Mouse (Mus musculus) forebrain, embryonic 15.5 days (tissue): ENCODE data around the gene Polrmt. TPM values are rescaled to one million over a fixed set of nuclear protein-coding genes. Genes with fewer than 3 reads are reported as not detected.
A peak's percentile ranks its signal among the peaks of the same experiment; 100 is the strongest.
"Not testable (repeated sequence)": the region's sequence is repeated elsewhere in the genome, so short reads cannot be mapped to it uniquely, and the experiment has no call there.

Source experiments
- ATAC-seq: fragments of 200-750 bp; cut with Nextera tagmentation; replicated peaks from 2 replicates; pipeline ENCODE4 v1.8.0; 2017; ENCODE audit warnings: mild to moderate bottlenecking, moderate TSS enrichment, moderate library complexity
- H3K27ac ChIP-seq: fragments of 300-500 bp; sonication (generic); replicated peaks from 2 replicates; pipeline ENCODE4 v1.5.1; 2015; ENCODE audit warnings: mild to moderate bottlenecking, inconsistent platforms
- H3K27me3 ChIP-seq: fragments of 300-500 bp; sonication (generic); 2 replicates; pipeline ENCODE4 v1.6.1; 2015; ENCODE audit warnings: inconsistent platforms
- H3K36me3 ChIP-seq: fragments of 300-500 bp; sonication (generic); 2 replicates; pipeline ENCODE4 v1.6.1; 2015; ENCODE audit warnings: mild to moderate bottlenecking, inconsistent platforms
- H3K4me1 ChIP-seq: fragments of 300-500 bp; sonication (generic); 2 replicates; pipeline ENCODE4 v1.6.1; 2015; ENCODE audit warnings: inconsistent platforms
- H3K4me2 ChIP-seq: fragments of 300-500 bp; sonication (generic); replicated peaks from 2 replicates; pipeline ENCODE4 v1.6.1; 2015; ENCODE audit warnings: mild to moderate bottlenecking, inconsistent platforms
- H3K4me3 ChIP-seq: fragments of 300-500 bp; sonication (generic); 2 replicates; pipeline ENCODE4 v1.5.1; 2015; ENCODE audit warnings: mild to moderate bottlenecking, inconsistent platforms
- H3K9ac ChIP-seq: fragments of 300-500 bp; sonication (generic); replicated peaks from 2 replicates; pipeline ENCODE4 v1.6.1; 2015; ENCODE audit warnings: mild to moderate bottlenecking, inconsistent platforms
- H3K9me3 ChIP-seq: fragments of 300-500 bp; sonication (generic); 2 replicates; pipeline ENCODE4 v1.6.1; 2016; ENCODE audit warnings: inconsistent platforms
- WGBS: fragments of 180-500 bp; shearing (Covaris S2); methylation state at CpG from one replicate; pipeline ENCODE4 v1.1.7; 2015; ENCODE audit warnings: mixed read lengths; 5-methylcytosine and 5-hydroxymethylcytosine counted together
- polyA plus RNA-seq: library from polyadenylated mRNA; unstranded; fragments of >200 nt; fragmentation: Nextera tagmentation; extraction: Ambion mirVana; gene quantifications from 2 replicates; pipeline ENCODE4 v1.2.1, GENCODE M21; 2015

The Polrmt gene
- polyA plus RNA-seq, 1 experiment from 2014 or later: 44.0 TPM

GRCm38 (mm10) chr10:79704065-79704969 is 42.1 kb downstream of the Polrmt start, which contains the start of gene Bsg:
Gene Bsg (plus strand): TSS chr10:79704491.
- peak; percentile 94 for ATAC-seq
- under 1% methylated on average over 65 of the region's 65 CpGs for WGBS
- Histone ChIP-seq H3K4me2 (peak within 1 kb of the TSS; percentile 91), H3K36me3 (peaks cover 9% of the 10 kb centered on the region; the same call in 1 of the 2 replicates), H3K9ac (peak within 1 kb of the TSS; percentile 89), H3K27me3 (no peaks in the 10 kb centered on the region), H3K9me3 (no peaks in the 10 kb centered on the region), H3K27ac (peak within 1 kb of the TSS; percentile 73), H3K4me1 (peaks cover 36% of the 10 kb centered on the region), H3K4me3 (peak within 1 kb of the TSS; percentile 89)

- peak overlapping the region; percentile 48 for H3K4me2 ChIP-seq
- peak overlapping the region; percentile 50 for H3K9ac ChIP-seq
- 75% methylated on average over 10 of the region's 10 CpGs for WGBS
- peaks cover 36% of the 10 kb centered on the region for H3K4me1 ChIP-seq
- peak overlapping the region; percentile 73 for H3K27ac ChIP-seq
- ATAC-seq: peak; percentile 9; the same call in 1 of the 2 replicates
- no peaks in the 10 kb centered on the region for H3K9me3 ChIP-seq
- H3K27me3 ChIP-seq: no peaks in the 10 kb centered on the region
- H3K4me3 ChIP-seq: peak overlapping the region; percentile 89
- 0 out of 2 replicates have a peak, but pooled peaks cover 2% of the 10 kb centered on the region for H3K36me3 ChIP-seq
Observed at GRCm38 (mm10) chr10:79703541-79703940, 42.8 kb downstream of the Polrmt start.

- not testable (repeated sequence) for H3K36me3 ChIP-seq, H3K4me3 ChIP-seq, H3K27ac ChIP-seq, H3K9me3 ChIP-seq, H3K4me2 ChIP-seq, H3K27me3 ChIP-seq, H3K9ac ChIP-seq, ATAC-seq
- 90% methylated on average over 4 of the region's 4 CpGs for WGBS
- peaks cover 35% of the 10 kb centered on the region for H3K4me1 ChIP-seq
Observed at GRCm38 (mm10) chr10:79702970-79703369, 43.4 kb downstream of the Polrmt start.

GRCm38 (mm10) chr10:79701443-79702129 is 44.8 kb downstream of the Polrmt start:
- Histone ChIP-seq H3K27me3 (no peaks in the 10 kb centered on the region), H3K4me1 (peaks cover 22% of the 10 kb centered on the region), H3K27ac (no peak overlapping the region), H3K4me3 (no peak overlapping the region), H3K4me2 (no peak overlapping the region), H3K36me3 (no peaks in the 10 kb centered on the region), H3K9me3 (no peaks in the 10 kb centered on the region), H3K9ac (no peak overlapping the region)
- no peak for ATAC-seq
- WGBS: 75% methylated on average over 10 of the region's 10 CpGs

GRCm38 (mm10) chr10:79700676-79701075 is 45.7 kb downstream of the Polrmt start:
- Histone ChIP-seq H3K4me2 (no peak overlapping the region), H3K4me3 (no peak overlapping the region), H3K4me1 (peaks cover 18% of the 10 kb centered on the region), H3K27ac (no peak overlapping the region), H3K9ac (no peak overlapping the region), H3K36me3 (no peaks in the 10 kb centered on the region), H3K27me3 (no peaks in the 10 kb centered on the region), H3K9me3 (no peaks in the 10 kb centered on the region)
- no peak for ATAC-seq
- 57% methylated on average over 7 of the region's 7 CpGs for WGBS

- H3K4me1 ChIP-seq: peaks cover 13% of the 10 kb centered on the region
- no peak overlapping the region for H3K4me3 ChIP-seq
- 96% methylated on average over 6 of the region's 6 CpGs for WGBS
- H3K9ac ChIP-seq: no peak overlapping the region
- no peak for ATAC-seq
- no peak overlapping the region for H3K4me2 ChIP-seq
- H3K9me3 ChIP-seq: no peaks in the 10 kb centered on the region
- H3K36me3 ChIP-seq: no peaks in the 10 kb centered on the region
- no peaks in the 10 kb centered on the region for H3K27me3 ChIP-seq
- no peak overlapping the region for H3K27ac ChIP-seq
Observed at GRCm38 (mm10) chr10:79698459-79698858, 47.9 kb downstream of the Polrmt start.

- Histone ChIP-seq H3K36me3 (no peaks in the 10 kb centered on the region), H3K27me3 (no peaks in the 10 kb centered on the region), H3K4me3 (no peak overlapping the region), H3K9me3 (no peaks in the 10 kb centered on the region), H3K27ac (no peak overlapping the region), H3K4me1 (peaks cover 12% of the 10 kb centered on the region), H3K9ac (no peak overlapping the region), H3K4me2 (no peak overlapping the region)
- ATAC-seq: no peak
- WGBS: 86% methylated on average over 6 of the region's 6 CpGs
Observed at GRCm38 (mm10) chr10:79697916-79698315, 48.5 kb downstream of the Polrmt start.

GRCm38 (mm10) chr10:79696129-79696651 is 50.2 kb downstream of the Polrmt start:
- ATAC-seq: no peak
- no peak overlapping the region for H3K4me2 ChIP-seq
- H3K27me3 ChIP-seq: no peaks in the 10 kb centered on the region

GRCm38 (mm10) chr10:79695231-79696128 is 50.9 kb downstream of the Polrmt start:
- Histone ChIP-seq H3K27ac (0 out of 2 replicates have a peak overlapping the region, but pooled peaks have one; percentile 8), H3K9me3 (no peaks in the 10 kb centered on the region), H3K27me3 (no peaks in the 10 kb centered on the region), H3K4me3 (no peak overlapping the region), H3K4me1 (peaks cover 12% of the 10 kb centered on the region), H3K9ac (no peak overlapping the region), H3K36me3 (no peaks in the 10 kb centered on the region), H3K4me2 (no peak overlapping the region)
- no peak; the same call in 1 of the 2 replicates for ATAC-seq
- WGBS: 63% methylated on average over 13 of the region's 13 CpGs

More at GRCm38 (mm10) chr10:79696129-79696651, 50.2 kb downstream of the Polrmt start:
- Histone ChIP-seq H3K36me3 (no peaks in the 10 kb centered on the region), H3K4me1 (peaks cover 12% of the 10 kb centered on the region), H3K27ac (0 out of 2 replicates have a peak overlapping the region, but pooled peaks have one; percentile 8), H3K9ac (no peak overlapping the region), H3K4me3 (no peak overlapping the region), H3K9me3 (no peaks in the 10 kb centered on the region)
- WGBS: 70% methylated on average over 9 of the region's 9 CpGs

- H3K4me3 ChIP-seq: no peak overlapping the region
- H3K36me3 ChIP-seq: peaks cover 6% of the 10 kb centered on the region; the same call in 1 of the 2 replicates
- H3K27me3 ChIP-seq: no peaks in the 10 kb centered on the region
- H3K27ac ChIP-seq: no peak overlapping the region
- 85% methylated on average over 6 of the region's 6 CpGs for WGBS
- no peak overlapping the region for H3K4me2 ChIP-seq
- ATAC-seq: no peak
- no peak overlapping the region for H3K9ac ChIP-seq
- peaks cover 12% of the 10 kb centered on the region for H3K4me1 ChIP-seq
- H3K9me3 ChIP-seq: no peaks in the 10 kb centered on the region
Observed at GRCm38 (mm10) chr10:79694379-79694655, 52.1 kb downstream of the Polrmt start.

- Histone ChIP-seq H3K27me3 (no peaks in the 10 kb centered on the region), H3K4me3 (no peak overlapping the region), H3K4me2 (no peak overlapping the region), H3K9ac (no peak overlapping the region), H3K9me3 (no peaks in the 10 kb centered on the region), H3K36me3 (peaks cover 11% of the 10 kb centered on the region), H3K27ac (no peak overlapping the region), H3K4me1 (peaks cover 12% of the 10 kb centered on the region)
- WGBS: 77% methylated on average over 12 of the region's 12 CpGs
- ATAC-seq: no peak
Observed at GRCm38 (mm10) chr10:79693580-79694378, 52.6 kb downstream of the Polrmt start.
